Mouse (Mus musculus) kidney, adult 2 months (tissue): Measurements from ENCODE around the gene Noxred1.
"Not testable (repeated sequence)": the region's sequence is repeated elsewhere in the genome, so short reads cannot be mapped to it uniquely, and the experiment has no call there.

Experiments
- CTCF ChIP-seq: fragments of 200-500 bp; conservative IDR thresholded peaks from 2 replicates; pipeline ENCODE4 v1.5.1; 2011; ENCODE audit warnings: low read depth, mild to moderate bottlenecking, control low read depth, low read length, moderate library complexity, mixed read lengths; ENCODE audit not compliant: insufficient read depth, insufficient read length
- POLR2A ChIP-seq: fragments of 200-500 bp; IDR thresholded peaks from one replicate; pipeline ENCODE4 v1.6.1; 2011; ENCODE audit warnings: low read depth, low read length, control low read depth

- TF ChIP-seq CTCF, POLR2A: not testable (repeated sequence)
Measured at GRCm38 (mm10) chr12:87277251-87277650, 38.7 kb upstream of the Noxred1 start.
